Mouse (Mus musculus) urinary bladder, postnatal 10 days (tissue): ENCODE measurements around the gene Dand5.

Source experiments
- DNase-seq: peaks from one replicate; pipeline ENCODE4 v3.0.0; 2022; ENCODE audit warnings: low spot score

Gene Dand5

GRCm38 (mm10) chr8:84822723-84823122 is at the start of gene Dand5:
Dand5 (minus strand) TSS chr8:84822823.
- DNase-seq, result no peak

- DNase-seq, result no peak
Observed at GRCm38 (mm10) chr8:84871376-84872308, 49.0 kb upstream of the Dand5 start, which contains the start of gene Syce2. Syce2 (plus strand) TSS chr8:84872111.

DNA sequence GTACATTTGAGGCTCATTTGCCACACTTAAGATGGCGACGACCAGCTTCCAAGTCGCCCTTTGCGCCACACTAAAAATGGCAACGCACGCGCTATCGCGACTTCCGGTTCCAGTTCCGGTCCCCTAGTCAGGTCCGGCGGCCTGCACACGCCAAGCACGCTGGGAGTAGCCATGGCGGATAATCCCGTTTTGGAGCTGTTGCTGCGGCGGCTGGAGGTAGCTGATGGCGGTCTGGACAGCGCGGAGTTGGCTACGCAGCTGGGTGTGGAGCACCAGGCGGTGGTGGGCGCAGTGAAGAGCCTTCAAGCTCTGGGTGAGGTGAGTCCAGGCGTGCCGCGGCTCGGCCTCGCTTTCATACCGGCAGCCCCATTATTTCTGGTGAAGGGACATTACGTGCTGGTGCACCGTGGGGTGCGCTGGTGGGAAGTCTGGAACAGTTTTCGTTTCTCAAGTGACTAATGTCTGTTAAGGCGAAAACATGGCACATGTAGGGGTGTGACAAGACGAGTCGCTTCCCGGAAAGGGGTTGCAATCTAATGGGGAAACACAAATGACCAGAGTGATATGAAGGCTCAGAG is 34.3 kb upstream of the Dand5 start, which contains the start of gene Farsa:
Gene Farsa (plus strand): TSS at position 126 of the 578 bp plus-strand sequence.
- DNase-seq, result peak; percentile 71

DNA sequence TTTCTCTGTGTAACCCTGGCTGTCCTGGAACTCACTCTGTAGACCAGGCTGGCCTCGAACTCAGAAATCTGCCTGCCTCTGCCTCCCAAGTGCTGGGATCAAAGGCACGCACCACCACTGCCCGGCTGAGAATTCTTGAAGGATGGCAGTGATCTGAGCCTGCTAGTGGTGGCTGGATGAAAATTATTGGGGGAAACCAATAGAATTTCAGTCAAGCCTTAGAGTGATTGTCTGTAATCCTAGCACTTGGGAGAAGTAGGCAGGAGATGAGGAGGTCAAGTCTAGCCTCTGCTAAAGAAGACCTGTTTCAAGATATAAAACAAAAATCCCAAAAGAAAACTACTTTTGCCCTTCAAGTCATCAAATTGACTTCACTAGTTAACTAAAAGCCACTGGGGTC is 33.8 kb upstream of the Dand5 start:
- DNase-seq, result no peak

- DNase-seq, result no peak
Observed at GRCm38 (mm10) chr8:84847684-84848435, 25.2 kb upstream of the Dand5 start.

DNA sequence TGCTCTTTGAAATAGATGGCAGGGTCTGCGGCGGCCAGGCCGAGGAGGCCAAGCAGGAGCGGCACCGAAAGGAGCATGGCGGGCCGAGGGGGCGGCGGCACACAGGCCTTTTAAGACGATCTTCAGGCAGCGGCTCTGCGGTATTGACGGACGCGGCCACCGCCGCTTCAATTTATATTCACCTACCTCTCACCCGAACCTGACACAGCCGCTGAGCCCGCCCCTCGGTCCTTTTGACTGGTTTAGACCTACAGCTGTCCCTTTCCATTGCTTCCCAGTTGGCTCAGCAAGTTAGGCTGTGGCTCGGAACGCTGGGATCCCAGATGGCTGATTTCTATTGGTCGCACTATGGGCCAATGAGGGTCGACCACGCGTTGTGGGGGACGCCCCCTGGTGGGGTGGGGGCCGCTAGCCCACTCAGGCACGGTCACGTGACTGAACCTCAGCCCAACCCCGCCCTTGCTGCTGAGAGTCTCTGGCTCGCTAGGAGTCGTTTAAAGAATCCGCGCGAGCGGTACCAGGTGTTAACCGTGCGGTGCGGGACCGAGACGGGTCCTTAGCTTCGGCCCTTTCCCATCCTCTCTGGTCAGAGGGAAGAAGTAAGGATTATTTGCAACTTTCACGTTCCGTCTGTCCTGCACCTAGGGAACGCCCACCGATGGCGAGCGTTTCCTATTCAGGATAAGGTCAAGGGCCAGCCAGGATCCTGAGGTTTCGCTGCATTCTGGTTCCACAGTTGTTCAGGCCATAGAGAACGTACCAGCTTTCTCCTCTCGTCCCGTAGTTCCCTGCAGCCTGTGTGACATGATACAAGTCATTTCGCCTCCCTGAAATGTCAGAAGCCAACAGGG is 24.3 kb upstream of the Dand5 start, which contains the start of gene Calr:
Gene Calr (minus strand): TSS at position 213 of the 851 bp plus-strand sequence.
- DNase-seq, result peak; percentile 97

DNA sequence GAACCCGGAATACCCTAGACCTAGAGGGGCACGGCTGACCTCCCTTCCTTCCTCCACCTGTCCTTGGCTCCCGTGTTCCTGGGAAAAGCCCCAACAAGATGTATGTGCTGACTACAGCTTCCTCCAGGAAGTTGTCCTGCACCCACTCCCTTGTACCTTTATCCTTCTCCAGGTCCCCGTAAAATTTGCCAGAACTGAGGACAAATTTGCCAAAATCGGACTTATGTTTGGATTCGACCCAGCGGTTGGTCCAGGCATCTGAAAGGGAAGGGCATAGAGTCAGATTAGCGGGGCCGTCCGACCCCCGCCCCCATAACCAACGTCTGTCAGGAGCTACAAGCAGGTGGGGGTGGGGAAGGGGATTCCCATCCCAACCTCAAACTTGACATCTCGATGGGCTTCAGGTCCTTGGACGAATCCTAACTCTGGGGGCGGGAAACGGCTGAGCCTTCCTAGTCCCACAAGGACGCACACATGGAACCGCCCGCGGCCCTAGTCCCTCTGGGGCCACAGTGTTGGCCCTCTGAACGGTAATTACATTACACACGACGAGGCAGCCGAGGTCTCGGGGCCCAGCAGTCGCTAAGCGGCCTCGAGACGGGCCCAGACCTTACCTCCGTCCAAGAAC is 23.6 kb upstream of the Dand5 start:
- DNase-seq, result no peak

GRCm38 (mm10) chr8:84845355-84846093 is 22.9 kb upstream of the Dand5 start:
- DNase-seq, result no peak

- no peak for DNase-seq
Observed at GRCm38 (mm10) chr8:84844397-84845070, 21.9 kb upstream of the Dand5 start.

- DNase-seq, result no peak
Observed at GRCm38 (mm10) chr8:84841514-84841913, 18.9 kb upstream of the Dand5 start.

DNA sequence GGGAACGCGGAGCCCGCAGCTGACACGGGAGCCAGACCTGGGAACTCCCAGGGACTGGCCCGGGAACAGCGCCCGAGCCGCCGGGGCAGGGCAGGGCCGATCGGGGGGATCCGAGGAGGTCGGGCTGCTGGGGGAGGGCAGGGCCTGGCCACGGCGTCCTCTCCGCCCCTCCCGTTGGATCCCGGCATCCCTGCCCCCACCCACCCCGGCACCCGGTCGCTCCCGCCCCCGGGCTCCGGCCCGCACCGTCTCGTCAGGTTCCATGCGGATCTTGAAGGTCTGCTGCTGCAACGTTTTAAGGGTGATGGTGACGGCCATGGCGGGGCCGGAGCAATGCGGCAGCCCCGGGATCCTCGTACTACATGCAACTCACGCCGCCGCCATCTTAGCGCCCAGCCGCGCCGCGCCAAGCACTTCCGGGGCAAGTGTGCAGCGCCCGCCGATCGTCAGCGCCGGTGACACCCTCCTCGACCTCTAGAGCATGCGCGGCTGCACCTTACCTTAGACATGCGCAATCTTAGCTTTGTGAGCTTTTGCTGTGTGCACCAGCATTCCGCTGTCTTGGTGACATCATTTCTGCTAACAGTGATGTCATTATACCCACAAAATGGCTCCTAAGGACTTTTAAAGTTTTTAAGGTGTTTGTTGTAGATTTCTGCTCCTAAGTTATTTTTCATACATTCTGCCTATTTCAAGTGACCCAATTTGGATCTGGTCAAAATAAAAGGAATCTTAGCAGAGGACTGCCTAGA is 17.8 kb upstream of the Dand5 start, which contains the start of gene Rad23a:
Gene Rad23a (minus strand): TSS at position 418 of the 752 bp plus-strand sequence.
- DNase-seq, result peak; percentile 72

- DNase-seq, result no peak
Observed at GRCm38 (mm10) chr8:84839875-84840247, 17.2 kb upstream of the Dand5 start.

GRCm38 (mm10) chr8:84839411-84839810 is 16.8 kb upstream of the Dand5 start:
- DNase-seq, result no peak

- no peak for DNase-seq
Observed at GRCm38 (mm10) chr8:84838513-84838912, 15.9 kb upstream of the Dand5 start.

GRCm38 (mm10) chr8:84837912-84838470 is 15.4 kb upstream of the Dand5 start:
- no peak for DNase-seq

DNA sequence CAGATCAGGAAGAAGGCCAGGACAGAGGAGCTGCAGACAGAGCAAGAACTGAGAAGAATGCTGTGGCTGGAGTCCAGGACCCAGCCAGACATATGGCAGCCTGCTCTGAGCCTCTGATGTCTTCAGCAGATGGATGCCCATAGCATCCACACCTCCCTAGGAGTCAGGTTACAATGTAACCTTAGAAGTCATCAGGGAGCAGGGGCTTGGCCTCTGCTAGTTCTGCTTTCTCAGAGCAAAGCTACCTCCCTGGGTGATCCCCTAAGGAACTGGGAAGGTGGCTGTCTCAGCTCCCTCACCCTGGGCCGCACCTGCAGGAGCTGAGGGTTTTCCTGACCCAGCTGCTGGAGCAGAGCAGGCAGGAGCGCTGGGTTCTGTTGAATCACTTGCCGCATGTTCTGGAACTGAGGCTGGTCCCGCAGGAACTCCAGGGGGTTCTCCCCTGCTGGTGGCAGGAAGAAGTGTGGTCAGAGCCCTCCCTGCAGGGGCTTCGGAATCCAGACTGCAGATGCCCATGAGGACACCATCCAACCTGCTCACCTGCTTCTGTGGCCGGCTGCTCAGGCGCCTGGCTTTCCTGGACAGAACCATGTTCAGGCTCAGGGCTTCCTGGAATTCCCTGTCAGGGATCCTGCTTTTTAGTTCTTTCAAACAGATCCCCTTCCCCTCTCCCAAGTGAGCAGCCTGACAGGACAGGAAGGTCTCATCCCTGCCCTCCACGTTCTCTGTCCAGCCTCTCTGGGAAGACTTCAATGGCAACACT is 14.7 kb upstream of the Dand5 start:
- DNase-seq, result no peak
